Mouse (Mus musculus) erythroblast, embryonic 14.5 days (primary cell): ENCODE results near the gene Brip1.

ENCODE experiments used
- GATA1 ChIP-seq: IDR thresholded peaks from 2 replicates; pipeline ENCODE4 v1.6.1; 2012; ENCODE audit warnings: low read length, inconsistent platforms, mixed read lengths
- TAL1 ChIP-seq: IDR thresholded peaks from 3 replicates; pipeline ENCODE4 v1.6.1; 2012; ENCODE audit warnings: low read length, inconsistent platforms, mixed read lengths

DNA sequence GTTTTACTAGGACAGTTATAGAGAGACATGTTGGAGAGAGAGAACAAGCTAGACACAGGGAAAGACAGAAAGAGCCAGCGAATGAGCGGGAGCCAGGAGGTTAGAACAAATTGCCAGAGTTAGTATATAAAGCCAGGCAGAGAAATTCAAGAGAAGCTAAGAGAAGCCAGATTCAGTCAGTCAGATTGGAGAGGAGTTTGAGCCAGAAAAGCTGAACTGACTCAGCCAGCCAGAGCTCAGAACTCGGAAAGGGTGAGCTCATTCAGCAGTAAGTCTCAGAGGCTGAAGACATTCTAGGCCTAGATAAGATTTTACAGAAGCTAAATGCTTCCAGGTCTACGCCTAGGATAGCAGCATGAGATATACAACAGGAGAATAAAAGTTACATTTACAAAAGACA, 190.5 kb downstream of the Brip1 start:
- TF ChIP-seq TAL1 (no peak), GATA1 (no peak)
